Mouse (Mus musculus): ENCODE measurements around the gene Ndufs7.
"Not testable (repeated sequence)": the region's sequence is repeated elsewhere in the genome, so short reads cannot be mapped to it uniquely, and the experiment has no call there.

Gene Ndufs7

DNA sequence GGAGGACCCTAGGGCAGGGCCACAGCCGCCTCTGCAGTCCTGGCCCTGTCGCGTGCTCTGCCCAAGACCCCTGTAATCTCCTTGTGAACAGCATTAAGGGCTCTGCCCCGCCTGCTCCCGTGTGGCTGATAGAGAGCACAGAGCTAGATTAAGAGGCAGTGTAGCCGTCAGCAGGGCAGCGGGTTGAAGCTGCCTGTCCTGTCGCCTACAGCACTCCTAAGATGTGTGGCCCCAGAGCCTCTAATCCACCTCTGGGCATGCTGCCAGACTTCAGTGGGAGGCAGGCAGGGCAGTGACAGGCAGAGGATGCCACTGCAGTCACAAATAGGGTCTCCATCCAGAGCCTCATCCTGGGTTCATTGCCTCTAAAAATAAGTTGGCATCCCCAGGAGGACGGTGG is 6.8 kb upstream of the Ndufs7 start:
- DNase-seq (ENCODE audit: low spot score in 2 of 2): no peak

DNA sequence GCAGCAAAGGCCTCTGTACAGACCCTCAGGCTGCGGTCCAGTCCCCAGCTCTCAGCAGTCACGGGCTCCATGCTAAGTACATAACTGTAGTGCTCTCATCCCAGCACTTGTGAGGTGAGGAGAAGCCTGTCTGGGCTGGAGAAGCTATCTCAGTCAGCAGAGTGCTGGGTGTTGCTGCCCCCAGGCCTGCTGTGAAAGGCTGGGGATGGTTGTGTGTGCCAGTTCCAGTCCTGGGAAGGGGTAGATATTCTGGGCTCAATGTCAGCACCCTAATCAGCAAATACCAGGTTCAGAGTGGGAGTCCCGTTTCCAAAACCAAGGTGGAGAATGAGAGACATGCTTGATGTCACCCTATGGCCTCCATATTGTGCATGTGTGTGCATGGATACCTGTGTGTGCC is 6.3 kb upstream of the Ndufs7 start:
- DNase-seq (ENCODE audit: low spot score in 2 of 2): no peak

DNA sequence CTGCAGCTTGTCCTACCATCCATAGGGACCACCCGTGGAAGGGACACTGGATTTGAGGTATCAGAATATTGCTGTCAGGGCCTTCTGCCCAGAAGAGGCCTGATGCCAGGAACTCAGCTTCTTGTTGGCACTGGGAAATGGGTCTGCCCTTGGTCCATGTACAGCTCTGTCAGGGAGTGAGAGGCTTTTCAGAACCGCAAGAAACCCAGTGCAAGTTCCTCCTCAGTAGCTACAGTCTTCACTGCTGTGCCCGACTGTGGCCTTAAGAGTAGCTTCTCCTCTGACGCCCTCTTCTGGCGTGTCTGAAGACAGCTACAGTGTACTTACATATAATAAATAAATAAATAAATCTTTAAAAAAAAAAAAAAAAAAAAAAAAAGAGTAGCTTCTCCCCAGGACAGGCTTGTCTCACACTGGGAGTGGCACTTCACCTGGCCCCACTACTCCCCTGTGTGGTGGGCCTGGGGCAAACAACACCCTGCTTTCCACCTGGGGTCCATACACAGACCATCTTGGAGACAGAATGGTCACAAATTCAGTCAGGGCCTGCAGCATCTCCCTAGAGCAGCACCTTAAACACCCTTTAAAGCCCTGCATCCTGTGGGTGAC is 4.0 kb upstream of the Ndufs7 start:
- no peak for DNase-seq (ENCODE audit: low spot score in 2 of 2)

DNA sequence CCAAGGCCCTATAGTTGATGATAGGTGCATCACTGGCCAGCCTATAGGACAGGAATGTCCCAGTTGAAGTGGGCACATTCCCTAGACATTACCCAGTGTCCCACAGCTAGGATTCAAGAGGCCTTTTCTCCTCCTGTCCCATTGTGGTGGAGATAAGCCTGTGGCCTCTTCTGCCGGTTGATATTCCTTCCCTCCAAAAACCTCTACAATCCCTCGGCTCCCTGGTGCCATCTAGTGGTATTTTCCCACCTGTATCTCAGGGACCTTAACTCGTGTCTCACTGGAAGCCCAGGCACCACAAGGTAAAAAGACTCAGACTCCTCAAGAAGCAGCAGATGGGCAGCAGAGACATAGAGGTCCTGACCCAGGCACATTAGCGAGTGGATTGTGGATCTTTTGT is 3.3 kb upstream of the Ndufs7 start:
- peak; percentile 46 to 53 for DNase-seq (ENCODE audit: low spot score in 2 of 2)

DNA sequence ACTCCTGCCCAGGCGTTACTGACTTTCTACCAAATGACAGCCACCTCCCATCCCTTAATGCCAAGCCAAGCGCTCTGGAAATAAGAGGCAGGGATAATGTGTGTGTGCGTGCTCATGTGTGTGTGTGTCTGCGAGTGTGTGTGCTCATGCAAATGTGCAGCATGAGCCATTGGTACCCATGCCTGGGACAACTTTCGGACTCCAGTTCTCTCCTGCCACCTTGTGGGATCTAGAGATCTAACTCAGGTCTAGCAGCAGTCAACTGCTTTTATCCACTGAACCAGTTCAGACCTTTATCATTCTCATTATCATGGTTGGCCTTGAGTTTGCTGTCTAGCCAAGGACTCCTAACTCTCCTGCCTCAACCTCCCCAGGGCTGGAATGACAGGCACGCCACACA is 1.1 kb upstream of the Ndufs7 start:
- DNase-seq (ENCODE audit: low spot score in 2 of 2): no peak

DNA sequence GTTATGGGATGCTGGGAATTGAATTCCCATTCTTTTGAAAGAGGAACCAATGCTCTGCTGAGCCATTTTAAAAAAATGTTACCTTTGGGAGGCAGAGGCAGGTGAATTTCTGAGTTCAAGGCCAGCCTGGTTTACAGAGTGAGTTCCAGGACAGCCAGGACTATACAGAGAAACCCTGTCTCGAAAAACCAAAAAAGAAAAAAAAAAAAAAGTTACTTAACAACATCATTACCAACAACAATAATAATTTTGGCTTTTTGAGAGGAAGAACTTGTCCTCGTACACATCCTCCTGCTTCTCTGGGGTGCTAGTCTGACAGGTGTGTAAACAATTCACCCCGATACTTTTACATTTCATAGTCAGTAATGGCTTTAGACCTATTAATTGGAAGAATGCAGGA is 484 bp upstream of the Ndufs7 start:
- DNase-seq (ENCODE audit: low spot score in 2 of 2): not testable (repeated sequence)

DNA sequence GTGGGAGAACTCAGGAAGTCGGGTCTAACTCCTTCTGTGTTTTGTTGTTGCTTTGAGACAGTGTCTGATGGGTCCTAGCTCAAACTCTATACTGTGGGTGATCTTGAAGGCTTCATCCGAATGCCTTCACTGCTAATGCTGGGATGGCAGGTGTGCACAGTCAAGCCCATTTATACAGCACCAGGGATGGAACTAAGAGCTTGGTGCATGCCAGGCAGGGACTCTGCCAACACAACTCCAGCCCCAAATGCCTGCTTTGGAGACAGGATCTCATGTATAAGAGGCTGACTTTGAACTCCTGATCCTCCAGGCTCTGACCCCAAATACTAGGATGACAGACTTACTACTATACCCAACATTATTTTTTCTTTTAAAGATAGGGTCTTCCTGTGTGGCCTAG is 1.1 kb downstream of the Ndufs7 start:
- no peak for DNase-seq (ENCODE audit: low spot score in 2 of 2)

DNA sequence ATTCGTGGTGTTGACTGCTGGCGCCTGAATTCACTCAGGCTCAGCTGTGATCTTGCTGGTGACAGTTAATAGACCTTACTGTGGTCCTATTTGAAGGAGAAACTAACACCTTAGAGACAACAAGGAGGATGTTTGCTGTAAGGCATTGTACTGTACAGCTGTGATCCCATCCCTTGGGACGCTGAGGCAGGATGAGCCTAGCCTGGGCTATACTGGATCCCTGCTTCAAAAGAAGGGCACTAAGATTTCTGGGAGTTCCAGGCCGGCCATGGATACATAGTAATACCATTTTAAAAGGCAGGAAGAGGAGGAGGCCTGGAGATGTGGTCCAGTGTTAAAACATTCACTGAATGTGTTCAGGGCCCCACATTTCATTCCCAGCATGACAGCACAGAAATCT is 1.7 kb downstream of the Ndufs7 start:
- no peak for DNase-seq (ENCODE audit: low spot score in 2 of 2)

DNA sequence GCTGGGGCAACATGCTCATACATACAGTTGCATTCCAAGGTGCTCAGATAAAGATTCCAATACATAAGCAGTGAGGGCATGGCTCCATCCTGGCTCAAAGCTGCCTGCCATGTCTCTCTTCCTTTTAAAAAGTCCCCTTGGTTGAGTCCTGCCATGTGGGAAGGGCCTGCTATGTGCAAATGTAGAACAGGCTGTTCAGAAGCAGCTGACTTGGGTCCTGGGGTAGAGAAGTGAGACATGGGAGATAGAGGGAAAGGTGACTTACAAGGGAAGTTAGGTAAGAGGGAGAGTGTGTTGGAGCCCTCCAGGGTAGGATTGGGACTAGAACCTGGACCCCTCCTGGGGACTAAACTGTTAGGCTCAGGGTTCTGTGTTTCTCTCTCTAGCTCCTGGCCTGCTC is 3.1 kb downstream of the Ndufs7 start:
- no peak for DNase-seq (ENCODE audit: low spot score in 2 of 2)

DNA sequence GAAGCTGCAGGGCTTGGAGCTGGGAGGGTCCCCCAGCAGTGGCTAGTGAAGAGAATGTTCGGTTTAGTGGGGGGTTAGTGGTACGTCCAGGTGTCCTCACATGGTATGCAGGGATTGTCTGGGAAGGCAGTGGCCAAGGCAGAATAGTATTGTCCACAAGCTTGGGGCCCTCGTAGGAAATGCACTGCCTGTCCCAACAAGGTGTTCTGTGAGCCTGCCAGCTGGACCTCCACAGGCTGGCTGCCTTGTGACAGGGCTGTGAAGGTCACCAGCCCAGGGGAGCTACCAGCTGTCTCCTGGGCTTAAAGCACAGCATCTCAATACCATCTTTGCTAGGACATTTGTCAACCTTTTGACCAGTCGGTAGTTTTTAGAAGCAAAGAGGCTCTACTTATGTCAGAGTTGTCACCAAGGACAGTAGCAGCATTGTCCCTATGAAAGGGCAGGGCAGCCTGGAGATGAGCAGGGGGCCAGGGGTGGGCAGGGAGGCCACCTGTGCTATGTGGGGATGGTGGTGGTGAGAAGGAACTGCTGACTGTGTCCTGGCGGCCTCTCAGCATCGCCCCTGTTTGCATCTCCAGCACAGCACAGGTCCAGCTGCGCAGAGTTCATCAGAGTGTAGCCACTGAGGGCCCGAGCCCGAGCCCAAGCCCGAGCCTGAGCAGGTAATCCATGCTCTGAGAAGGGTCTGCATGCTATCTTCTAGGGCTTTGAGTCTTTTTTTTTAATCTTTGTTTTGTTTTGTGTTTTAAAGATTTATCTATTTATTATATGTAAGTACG is 3.8 kb downstream of the Ndufs7 start:
- no peak for DNase-seq (ENCODE audit: low spot score in 2 of 2)

DNA sequence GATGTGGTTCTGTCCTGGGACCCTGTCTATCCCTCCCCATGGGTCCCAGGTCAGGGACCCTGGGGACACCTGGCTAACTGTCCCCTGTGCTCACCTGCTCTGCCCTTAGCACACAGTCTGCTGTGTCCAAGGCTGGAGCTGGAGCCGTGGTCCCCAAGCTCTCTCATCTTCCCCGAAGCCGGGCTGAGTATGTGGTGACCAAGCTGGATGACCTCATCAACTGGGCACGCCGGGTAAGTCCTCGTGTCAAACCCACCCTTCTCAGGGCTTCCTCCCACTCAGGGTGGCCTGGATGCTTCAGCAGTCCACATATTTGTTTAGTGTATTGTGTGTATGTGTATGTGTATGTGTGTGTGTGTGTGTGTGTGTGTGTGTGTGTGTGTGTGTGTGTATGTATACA is 4.6 kb downstream of the Ndufs7 start:
- no peak for DNase-seq (ENCODE audit: low spot score in 2 of 2)

DNA sequence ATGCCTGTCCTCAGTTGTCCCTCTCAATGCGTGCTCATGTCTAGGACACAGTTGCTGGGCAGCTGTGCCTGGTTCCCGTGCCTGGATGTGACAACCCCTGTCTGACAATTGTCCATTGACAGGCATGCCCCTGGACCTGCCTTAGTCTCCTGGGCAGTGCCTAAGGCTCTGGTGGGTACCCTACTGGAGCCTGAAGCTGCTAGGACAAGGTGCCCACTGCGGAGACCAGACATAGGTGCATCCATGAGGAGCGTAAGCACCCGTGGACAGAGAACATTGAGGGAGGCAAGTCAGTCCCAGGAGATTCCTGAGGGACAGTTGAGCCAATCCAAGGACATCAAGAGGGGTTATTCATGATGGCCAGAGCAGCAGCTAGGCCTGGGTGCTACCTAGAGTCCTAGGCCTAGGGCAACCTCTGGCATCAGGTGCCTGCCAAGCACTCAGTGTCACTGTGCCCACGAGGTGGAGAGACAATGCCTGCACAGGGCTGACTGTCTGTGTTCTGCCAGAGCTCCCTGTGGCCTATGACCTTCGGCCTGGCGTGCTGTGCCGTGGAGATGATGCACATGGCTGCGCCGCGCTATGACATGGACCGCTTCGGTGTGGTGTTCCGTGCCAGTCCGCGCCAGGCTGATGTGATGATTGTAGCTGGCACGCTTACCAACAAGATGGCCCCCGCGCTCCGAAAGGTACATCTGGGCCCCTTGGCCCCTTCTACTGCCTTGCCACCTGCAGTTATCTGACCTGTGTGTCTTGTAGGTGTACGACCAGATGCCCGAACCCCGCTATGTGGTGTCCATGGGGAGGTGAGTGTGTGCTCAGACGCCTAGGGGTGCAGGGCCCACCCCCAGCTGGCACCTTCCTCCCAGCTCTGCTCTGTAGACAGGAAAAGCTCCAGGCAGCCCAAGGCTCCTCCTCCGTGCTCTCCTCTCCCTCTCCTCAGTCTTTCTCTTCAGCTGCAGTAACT is 5.7 kb downstream of the Ndufs7 start:
- DNase-seq (ENCODE audit: low spot score in 2 of 2): no peak

DNA sequence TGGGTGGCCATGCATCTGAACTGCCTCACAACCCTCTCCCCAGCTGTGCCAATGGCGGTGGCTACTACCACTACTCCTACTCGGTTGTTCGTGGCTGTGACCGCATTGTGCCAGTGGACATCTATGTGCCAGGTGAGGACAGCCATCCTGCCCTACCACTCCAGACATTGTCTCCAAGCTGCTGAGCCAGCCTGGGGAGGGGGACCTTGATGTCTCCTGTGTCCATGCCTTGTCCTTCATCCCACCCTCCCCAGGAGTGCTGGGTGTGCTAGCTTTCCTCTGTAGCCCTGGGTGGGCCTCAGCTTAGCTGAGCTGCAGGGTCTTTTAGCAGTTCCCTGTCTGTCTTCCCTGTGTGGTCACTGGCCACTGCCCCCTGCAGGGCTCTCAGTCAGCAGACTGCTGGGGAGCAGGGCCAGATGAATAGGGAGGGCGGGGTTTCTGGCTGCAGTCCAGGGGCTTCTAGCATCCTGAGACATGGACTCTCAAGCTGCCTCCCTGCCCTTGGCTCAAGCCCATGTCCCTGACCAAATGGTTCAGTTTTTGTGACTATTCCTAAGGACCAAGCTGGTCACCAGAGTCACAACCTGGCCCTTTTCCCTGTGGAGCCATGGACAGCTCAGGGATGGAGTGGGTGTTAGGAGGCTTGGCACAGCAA is 7.1 kb downstream of the Ndufs7 start:
- DNase-seq (ENCODE audit: low spot score in 2 of 2): no peak

DNA sequence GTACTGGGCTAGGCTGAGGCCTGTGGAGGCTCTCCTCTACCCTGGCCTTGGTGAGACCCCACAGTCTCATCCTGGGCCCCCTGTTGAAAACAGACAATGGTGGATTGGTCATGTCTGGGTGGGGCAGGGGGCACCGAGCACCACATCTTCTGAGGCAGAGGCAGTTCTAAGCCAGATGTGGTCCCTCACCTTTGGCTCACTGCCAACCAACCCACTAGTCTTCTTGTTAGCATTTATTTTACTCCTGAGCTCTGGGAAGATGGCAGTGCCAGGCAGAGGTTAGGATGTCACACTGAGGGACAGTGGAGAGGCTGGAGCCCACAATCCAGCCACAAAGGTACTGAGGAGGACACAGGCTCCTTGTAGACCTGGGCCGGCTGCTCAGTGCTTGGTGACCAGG is 9.0 kb downstream of the Ndufs7 start:
- no peak for DNase-seq (ENCODE audit: low spot score in 2 of 2)

DNA sequence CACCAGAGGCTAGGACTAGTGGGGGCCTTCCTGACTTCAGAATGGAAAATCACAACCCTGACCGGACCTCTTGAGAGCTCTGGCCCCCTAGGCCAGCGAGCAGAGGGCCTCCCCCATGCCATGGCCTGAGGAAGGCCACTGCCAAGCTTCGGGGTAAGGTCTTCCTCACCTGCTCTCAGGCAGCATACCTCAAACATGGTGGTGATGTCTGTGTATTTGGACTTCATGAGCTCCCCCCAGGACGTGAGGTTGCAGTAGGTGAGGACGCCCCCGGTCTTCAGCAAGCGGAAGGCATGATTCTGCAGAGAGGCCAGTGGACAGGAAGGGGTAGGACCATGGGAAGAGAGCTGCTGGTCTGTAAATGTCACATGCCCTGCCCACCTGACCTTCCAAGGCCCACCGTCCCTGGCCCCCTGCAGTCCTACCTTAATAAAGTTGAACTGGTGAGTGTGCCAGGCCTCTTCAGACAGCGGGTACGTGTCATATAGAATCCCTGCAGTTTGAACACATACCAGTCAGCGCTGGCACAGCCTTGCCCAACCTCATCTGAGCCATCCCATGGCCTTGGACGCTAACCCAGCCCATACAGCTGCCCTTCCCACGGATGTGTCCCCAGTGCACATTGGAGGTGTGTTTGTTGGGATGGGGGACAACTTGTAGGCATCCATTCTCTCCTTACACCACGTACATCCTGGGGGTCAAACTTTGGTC is 10.0 kb downstream of the Ndufs7 start:
- no peak for DNase-seq (ENCODE audit: low spot score in 2 of 2)

DNA sequence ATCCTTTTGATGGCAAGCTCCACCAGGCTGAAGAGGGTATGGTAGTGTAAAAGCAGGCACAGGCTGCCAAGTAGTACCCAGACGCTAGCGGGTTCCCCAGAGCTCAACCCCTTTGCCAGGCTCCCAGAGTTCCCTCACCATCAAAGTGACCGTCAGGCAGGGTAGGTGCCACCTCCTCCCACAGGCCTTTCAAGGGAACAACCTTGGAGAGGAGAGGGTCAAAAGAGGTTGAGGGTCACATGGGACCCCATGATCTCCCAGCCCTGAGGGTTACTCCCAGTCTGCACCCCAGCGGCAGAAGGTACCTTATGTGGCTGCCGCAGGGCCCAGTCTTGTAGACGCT is 10.5 kb downstream of the Ndufs7 start:
- no peak for DNase-seq (ENCODE audit: low spot score in 2 of 2)

DNA sequence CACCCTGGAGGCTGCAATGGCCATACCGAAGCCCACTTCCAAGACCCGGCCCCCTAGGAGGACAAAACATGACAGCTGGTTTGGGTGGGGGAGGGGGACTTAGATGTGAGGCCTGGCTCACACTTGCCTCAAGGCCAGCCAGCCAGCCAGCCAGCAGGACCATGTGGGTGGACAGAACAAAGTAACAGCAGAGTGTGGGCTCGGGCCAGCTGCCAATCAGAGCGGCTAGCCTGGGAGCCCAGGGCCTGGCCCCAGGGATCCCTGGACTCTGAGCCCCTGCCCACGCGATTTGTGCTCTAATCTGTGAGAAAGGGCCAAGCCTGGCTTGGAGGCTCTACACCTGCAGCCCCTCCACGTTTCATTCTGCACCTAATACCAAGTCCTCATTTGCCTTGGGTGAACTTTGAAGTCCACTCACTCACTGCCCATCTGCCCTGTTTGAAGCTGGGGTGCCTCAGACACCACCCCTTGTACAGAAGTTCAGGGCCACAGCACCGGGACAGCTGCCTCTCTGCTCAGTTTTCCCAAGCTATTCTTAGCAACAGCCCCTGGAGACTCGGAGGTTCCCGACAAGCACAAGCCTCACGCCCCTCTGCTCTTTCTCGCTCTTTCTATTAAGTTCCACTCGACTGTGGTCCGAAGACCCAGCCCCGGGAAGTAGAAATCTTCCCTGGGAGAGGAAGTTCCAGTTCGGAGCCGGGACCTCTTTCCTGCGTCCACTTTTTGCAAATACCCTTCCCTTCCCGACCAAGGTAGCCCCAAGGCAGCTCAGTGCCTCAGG is 11.1 kb downstream of the Ndufs7 start:
- no peak for DNase-seq (ENCODE audit: low spot score in 2 of 2)

DNA sequence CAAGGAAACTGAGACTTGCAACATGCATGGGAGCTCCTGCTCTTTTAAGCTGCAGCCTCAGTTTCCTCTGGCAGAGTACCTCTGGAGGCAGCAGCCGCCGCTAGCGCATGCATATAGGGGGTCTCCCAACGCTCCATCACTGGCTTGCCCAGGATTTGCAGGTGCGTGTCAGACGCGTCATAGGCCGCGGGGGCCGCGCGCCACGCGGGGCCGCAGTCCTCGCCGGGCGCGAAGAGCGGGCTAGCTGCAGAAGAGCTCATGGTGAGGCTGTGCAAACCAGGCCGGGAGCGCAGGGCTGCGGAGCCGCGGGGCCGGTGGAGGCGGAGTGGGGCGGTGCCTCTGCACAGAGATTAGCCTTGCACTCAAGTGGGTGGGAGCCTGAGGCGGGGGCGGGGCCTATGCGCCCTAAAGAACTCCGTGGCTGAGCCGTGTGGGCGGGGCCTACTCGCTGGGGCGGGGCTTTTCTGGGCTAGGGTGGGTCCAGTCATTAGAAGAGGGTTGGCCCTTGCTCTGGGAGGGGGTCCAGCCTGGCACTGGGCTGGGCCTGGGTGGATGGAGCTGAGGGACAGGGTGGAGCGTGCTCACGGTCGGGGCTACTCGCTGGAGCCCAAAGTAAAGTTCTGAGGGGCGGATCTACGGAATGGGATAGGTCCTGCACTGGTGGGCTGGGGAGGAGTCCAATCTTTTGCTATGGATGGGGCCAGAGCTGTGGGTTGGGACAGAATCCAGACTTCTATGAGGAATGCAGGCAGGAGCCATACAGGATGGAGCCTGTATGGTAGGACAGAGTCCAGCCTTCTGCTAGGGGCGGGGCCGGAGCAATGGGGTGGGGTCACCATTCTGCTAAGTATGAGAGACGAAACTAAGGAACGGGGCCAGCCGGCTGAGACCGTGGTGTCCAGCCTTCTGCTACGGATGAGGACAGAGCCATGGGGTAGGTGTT is 12.0 kb downstream of the Ndufs7 start, which contains the start of the genes Gamt and Dazap1:
TSS of gene Gamt (minus strand) at position 371 of the 943 bp plus-strand sequence.
TSS of gene Dazap1 (plus strand) at position 845 of the 943 bp plus-strand sequence.
- DNase-seq (ENCODE audit: low spot score in 2 of 2): peak; percentile 95 to 96

DNA sequence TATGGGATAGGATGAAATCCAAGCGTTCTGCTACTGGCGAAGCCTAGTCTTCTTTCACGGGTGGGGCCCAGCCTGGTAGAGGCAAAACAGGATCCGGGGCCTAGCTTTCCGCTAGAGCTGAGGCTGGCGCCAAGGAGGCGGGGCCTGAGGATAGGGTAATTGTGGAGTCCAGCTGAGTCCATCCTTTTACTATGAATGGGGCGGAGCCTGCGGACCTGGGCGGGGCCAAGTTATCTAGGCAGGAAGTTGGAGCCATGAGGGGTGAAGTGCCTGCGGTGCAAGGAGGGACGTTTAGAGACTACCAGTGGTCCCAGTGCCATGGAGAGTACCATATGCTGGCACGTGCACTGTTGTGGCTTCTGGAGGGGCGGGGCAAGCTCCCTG is 12.7 kb downstream of the Ndufs7 start:
- peak; percentile 97 to 99 for DNase-seq (ENCODE audit: low spot score in 2 of 2)

Data from urinary bladder, adult 18-20 months (tissue).